Mouse (Mus musculus) kidney, embryonic 14.5 days (tissue): ENCODE measurements around the gene Ltbp1. TPM values are rescaled to one million over a fixed set of nuclear protein-coding genes. Genes with fewer than 3 reads are reported as not detected.

Source experiments
- ATAC-seq: fragments of 200-750 bp; cut with Nextera tagmentation; 2 replicates; pipeline ENCODE4 v1.8.0; 2017; ENCODE audit warnings: moderate number of reproducible peaks, mild to moderate bottlenecking, moderate TSS enrichment, moderate library complexity; ENCODE audit not compliant: low FRiP score, low TSS enrichment
- H3K27ac ChIP-seq: fragments of 300-500 bp; sonication (generic); 2 replicates; pipeline ENCODE4 v1.5.1; 2014; ENCODE audit warnings: low read depth, mild to moderate bottlenecking, low read length, moderate library complexity, mixed read lengths
- H3K27me3 ChIP-seq: fragments of 300-500 bp; sonication (generic); 2 replicates; pipeline ENCODE4 v1.6.1; 2014; ENCODE audit warnings: mild to moderate bottlenecking, low read length; ENCODE audit not compliant: control insufficient read depth, insufficient read depth
- H3K36me3 ChIP-seq: fragments of 300-500 bp; sonication (generic); 2 replicates; pipeline ENCODE4 v1.6.1; 2014; ENCODE audit warnings: low read length, mixed read lengths; ENCODE audit not compliant: control insufficient read depth, insufficient read depth
- H3K4me1 ChIP-seq: fragments of 300-500 bp; sonication (generic); 2 replicates; pipeline ENCODE4 v1.6.1; 2014; ENCODE audit warnings: low read length, mixed read lengths; ENCODE audit not compliant: control insufficient read depth, insufficient read depth
- H3K4me2 ChIP-seq: fragments of 300-500 bp; sonication (generic); replicated peaks from 2 replicates; pipeline ENCODE4 v1.6.1; 2014; ENCODE audit warnings: low read depth, mild to moderate bottlenecking, low read length
- H3K4me3 ChIP-seq: fragments of 300-500 bp; sonication (generic); 2 replicates; pipeline ENCODE4 v1.5.1; 2014; ENCODE audit warnings: mild to moderate bottlenecking, low read length
- H3K9ac ChIP-seq: fragments of 300-500 bp; sonication (generic); 2 replicates; pipeline ENCODE4 v1.6.1; 2014; ENCODE audit warnings: low read depth, mild to moderate bottlenecking, low read length, moderate library complexity
- H3K9me3 ChIP-seq: fragments of 300-500 bp; sonication (generic); 2 replicates; pipeline ENCODE4 v1.6.1; 2016; ENCODE audit warnings: low read length; ENCODE audit not compliant: control insufficient read depth
- WGBS: fragments of 180-500 bp; shearing (Covaris S2); extraction: QIAGEN DNeasy Blood & Tissue Kit; methylation state at CpG from one replicate; pipeline ENCODE4 v1.1.7; 2014; 5-methylcytosine and 5-hydroxymethylcytosine counted together
- polyA plus RNA-seq: library from polyadenylated mRNA; unstranded; fragments of >200 nt; fragmentation: Nextera tagmentation; extraction: Ambion mirVana; gene quantifications from 2 replicates; pipeline ENCODE4 v1.2.1, GENCODE M21; 2014

Ltbp1 gene
- polyA plus RNA-seq, 1 experiment from 2014 or later = 54.7 TPM

- no peak overlapping the region for H3K4me2 ChIP-seq
- peaks cover 5% of the 10 kb centered on the region; the same call in 1 of the 2 replicates for H3K36me3 ChIP-seq
- no peaks in the 10 kb centered on the region for H3K27me3 ChIP-seq
- no peak overlapping the region for H3K4me3 ChIP-seq
- H3K9me3 ChIP-seq = no peaks in the 10 kb centered on the region; the same call in 1 of the 2 replicates
- 85% methylated on average over 6 of the region's 6 CpGs for WGBS
- no peaks in the 10 kb centered on the region for H3K4me1 ChIP-seq
- H3K9ac ChIP-seq = no peak overlapping the region
- ATAC-seq = no peak
- no peak overlapping the region for H3K27ac ChIP-seq
Measured at GRCm38 (mm10) chr17:75391429-75392192, 386.2 kb downstream of the Ltbp1 start.

GRCm38 (mm10) chr17:75406405-75406804, 401.0 kb downstream of the Ltbp1 start:
- Histone ChIP-seq H3K27me3 (no peaks in the 10 kb centered on the region), H3K4me1 (no peaks in the 10 kb centered on the region), H3K36me3 (no peaks in the 10 kb centered on the region), H3K9ac (no peak overlapping the region), H3K9me3 (no peaks in the 10 kb centered on the region), H3K4me2 (no peak overlapping the region), H3K27ac (no peak overlapping the region), H3K4me3 (no peak overlapping the region)
- no peak for ATAC-seq
- 55% methylated on average over 4 of the region's 4 CpGs for WGBS

GRCm38 (mm10) chr17:75416861-75417260, 411.5 kb downstream of the Ltbp1 start:
- no peak overlapping the region for H3K4me3 ChIP-seq
- H3K4me1 ChIP-seq = no peaks in the 10 kb centered on the region
- 80% methylated on average over 3 of the region's 3 CpGs for WGBS

GRCm38 (mm10) chr17:75434152-75434551, 428.8 kb downstream of the Ltbp1 start:
- ATAC-seq = no peak
- H3K27ac ChIP-seq = no peak overlapping the region
- H3K9me3 ChIP-seq = no peaks in the 10 kb centered on the region
- 91% methylated on average over 2 of the region's 2 CpGs for WGBS
- peaks cover 4% of the 10 kb centered on the region; the same call in 1 of the 2 replicates for H3K4me1 ChIP-seq
- H3K4me2 ChIP-seq = no peak overlapping the region
- H3K4me3 ChIP-seq = no peak overlapping the region
- no peak overlapping the region for H3K9ac ChIP-seq
- H3K36me3 ChIP-seq = no peaks in the 10 kb centered on the region
- no peaks in the 10 kb centered on the region for H3K27me3 ChIP-seq

More at GRCm38 (mm10) chr17:75416861-75417260, 411.5 kb downstream of the Ltbp1 start:
- Histone ChIP-seq H3K4me2 (no peak overlapping the region), H3K36me3 (no peaks in the 10 kb centered on the region), H3K27me3 (no peaks in the 10 kb centered on the region), H3K27ac (no peak overlapping the region), H3K9me3 (no peaks in the 10 kb centered on the region), H3K9ac (no peak overlapping the region)
- no peak for ATAC-seq

- ATAC-seq = no peak
- Histone ChIP-seq H3K9me3 (no peaks in the 10 kb centered on the region), H3K4me1 (peaks cover 7% of the 10 kb centered on the region; the same call in 1 of the 2 replicates), H3K36me3 (no peaks in the 10 kb centered on the region), H3K9ac (no peak overlapping the region), H3K27me3 (no peaks in the 10 kb centered on the region), H3K27ac (no peak overlapping the region), H3K4me3 (no peak overlapping the region), H3K4me2 (no peak overlapping the region)
- 84% methylated on average over 3 of the region's 3 CpGs for WGBS
Measured at GRCm38 (mm10) chr17:75434871-75435270, 429.5 kb downstream of the Ltbp1 start.

- Histone ChIP-seq H3K9me3 (no peaks in the 10 kb centered on the region), H3K4me2 (no peak within 1 kb of the TSS), H3K36me3 (no peaks in the 10 kb centered on the region), H3K27ac (peak within 1 kb of the TSS; percentile 65; the same call in 1 of the 2 replicates), H3K4me3 (peak within 1 kb of the TSS; percentile 29), H3K27me3 (no peaks in the 10 kb centered on the region), H3K4me1 (peaks cover 7% of the 10 kb centered on the region; the same call in 1 of the 2 replicates), H3K9ac (no peak within 1 kb of the TSS)
- ATAC-seq = no peak
- WGBS = 57% methylated on average over 6 of the region's 6 CpGs
Measured at GRCm38 (mm10) chr17:75435599-75435998, 430.2 kb downstream of the Ltbp1 start, which contains the start of gene Rasgrp3. Gene Rasgrp3, plus strand, starts transcription at chr17:75435896.

GRCm38 (mm10) chr17:75436095-75436494, 430.7 kb downstream of the Ltbp1 start:
- Histone ChIP-seq H3K4me2 (no peak overlapping the region), H3K4me1 (peaks cover 7% of the 10 kb centered on the region; the same call in 1 of the 2 replicates), H3K4me3 (peak overlapping the region; percentile 29), H3K27me3 (no peaks in the 10 kb centered on the region), H3K36me3 (no peaks in the 10 kb centered on the region), H3K9me3 (no peaks in the 10 kb centered on the region), H3K27ac (peak overlapping the region; percentile 65; the same call in 1 of the 2 replicates), H3K9ac (no peak overlapping the region)
- ATAC-seq = no peak
- WGBS = 61% methylated on average over 8 of the region's 8 CpGs

GRCm38 (mm10) chr17:75436819-75437218, 431.5 kb downstream of the Ltbp1 start:
- ATAC-seq = no peak
- peak overlapping the region; percentile 29; the same call in 1 of the 2 replicates for H3K4me3 ChIP-seq
- no peaks in the 10 kb centered on the region for H3K36me3 ChIP-seq
- no peak overlapping the region for H3K27ac ChIP-seq
- H3K9ac ChIP-seq = no peak overlapping the region
- no peak overlapping the region for H3K4me2 ChIP-seq
- peaks cover 7% of the 10 kb centered on the region; the same call in 1 of the 2 replicates for H3K4me1 ChIP-seq
- 73% methylated on average over 6 of the region's 6 CpGs for WGBS
- H3K27me3 ChIP-seq = no peaks in the 10 kb centered on the region
- no peaks in the 10 kb centered on the region for H3K9me3 ChIP-seq

GRCm38 (mm10) chr17:75437239-75437750, 431.9 kb downstream of the Ltbp1 start:
- WGBS = 69% methylated on average over 11 of the region's 11 CpGs
- ATAC-seq = no peak
- Histone ChIP-seq H3K27me3 (no peaks in the 10 kb centered on the region), H3K4me2 (no peak overlapping the region), H3K4me1 (peaks cover 7% of the 10 kb centered on the region; the same call in 1 of the 2 replicates), H3K36me3 (no peaks in the 10 kb centered on the region), H3K4me3 (peak overlapping the region; percentile 29; the same call in 1 of the 2 replicates), H3K27ac (no peak overlapping the region; the same call in 1 of the 2 replicates), H3K9me3 (no peaks in the 10 kb centered on the region), H3K9ac (no peak overlapping the region)
